Mouse (Mus musculus): ENCODE results near the gene Jsrp1. TPM values are rescaled to one million over a fixed set of nuclear protein-coding genes. Genes with fewer than 3 reads are reported as not detected.

Gene Jsrp1
- polyA plus RNA-seq, 1 experiment from 2014 or later: 0.25 TPM

- H3K27me3 ChIP-seq (replicated peaks; ENCODE audit: insufficient read depth, low read length): no peaks in the 10 kb centered on the region
- H3K4me2 ChIP-seq (replicated peaks; ENCODE audit: low read depth, low read length): no peak overlapping the region
- TF ChIP-seq CTCF (IDR thresholded peaks at IDR 0.05): no peak
- no peak for TF ChIP-seq EP300 (IDR thresholded peaks at IDR 0.05)
- H3K4me1 ChIP-seq (ENCODE audit: insufficient read depth, low read depth, low read length): no peaks in the 10 kb centered on the region
- no peak for ATAC-seq
- H3K27ac ChIP-seq (ENCODE audit: low read length): no peak overlapping the region
- no peak overlapping the region for H3K4me3 ChIP-seq (ENCODE audit: low read depth, low read length)
- no peak for DNase-seq (ENCODE audit: low spot score)
- H3K9me3 ChIP-seq (ENCODE audit: low read length): no peaks in the 10 kb centered on the region
- 86% methylated on average over 6 of the region's 6 CpGs for WGBS
- no peak overlapping the region for H3K9ac ChIP-seq (replicated peaks; ENCODE audit: low read depth)
- peaks cover 26% of the 10 kb centered on the region for H3K36me3 ChIP-seq (ENCODE audit: insufficient read depth, low read length)
Observed at GRCm38 (mm10) chr10:80768365-80768764, 44.9 kb downstream of the Jsrp1 start.

- peaks cover 20% of the 10 kb centered on the region for H3K36me3 ChIP-seq (ENCODE audit: insufficient read depth, low read length)
- H3K4me1 ChIP-seq (ENCODE audit: insufficient read depth, low read depth, low read length): no peaks in the 10 kb centered on the region
- TF ChIP-seq EP300 (IDR thresholded peaks at IDR 0.05): no peak
- no peak for TF ChIP-seq CTCF (IDR thresholded peaks at IDR 0.05)
- WGBS: 51% methylated on average over 10 of the region's 10 CpGs
- H3K4me3 ChIP-seq (ENCODE audit: low read depth, low read length): no peak overlapping the region
- ATAC-seq (peak; percentile 84), DNase-seq (ENCODE audit: low spot score) (peak; percentile 61)
- no peaks in the 10 kb centered on the region for H3K9me3 ChIP-seq (ENCODE audit: low read length)
- H3K27me3 ChIP-seq (replicated peaks; ENCODE audit: insufficient read depth, low read length): no peaks in the 10 kb centered on the region
- no peak overlapping the region for H3K9ac ChIP-seq (replicated peaks; ENCODE audit: low read depth)
- peak overlapping the region; percentile 74 for H3K27ac ChIP-seq (ENCODE audit: low read length)
- H3K4me2 ChIP-seq (replicated peaks; ENCODE audit: low read depth, low read length): no peak overlapping the region
Observed at GRCm38 (mm10) chr10:80766161-80766815, 47.0 kb downstream of the Jsrp1 start.

- Histone ChIP-seq H3K36me3 (ENCODE audit: insufficient read depth, low read length) (peaks cover 15% of the 10 kb centered on the region), H3K4me2 (replicated peaks; ENCODE audit: low read depth, low read length) (no peak overlapping the region), H3K9me3 (ENCODE audit: low read length) (no peaks in the 10 kb centered on the region), H3K27me3 (replicated peaks; ENCODE audit: insufficient read depth, low read length) (no peaks in the 10 kb centered on the region), H3K27ac (ENCODE audit: low read length) (peak overlapping the region; percentile 74), H3K4me1 (ENCODE audit: insufficient read depth, low read depth, low read length) (no peaks in the 10 kb centered on the region), H3K4me3 (ENCODE audit: low read depth, low read length) (no peak overlapping the region), H3K9ac (replicated peaks; ENCODE audit: low read depth) (no peak overlapping the region)
- TF ChIP-seq EP300 (IDR thresholded peaks at IDR 0.05): no peak
- no peak for TF ChIP-seq CTCF (IDR thresholded peaks at IDR 0.05)
- 47% methylated on average over 2 of the region's 2 CpGs for WGBS
- ATAC-seq (peak; percentile 42), DNase-seq (ENCODE audit: low spot score) (no peak)
Observed at GRCm38 (mm10) chr10:80765746-80766145, 47.6 kb downstream of the Jsrp1 start.

GRCm38 (mm10) chr10:80763502-80763901 lies 49.8 kb downstream of the Jsrp1 start:
- Histone ChIP-seq H3K27ac (ENCODE audit: low read length) (no peak overlapping the region), H3K9ac (replicated peaks; ENCODE audit: low read depth) (no peak overlapping the region), H3K4me1 (ENCODE audit: insufficient read depth, low read depth, low read length) (no peaks in the 10 kb centered on the region), H3K4me2 (replicated peaks; ENCODE audit: low read depth, low read length) (no peak overlapping the region), H3K27me3 (replicated peaks; ENCODE audit: insufficient read depth, low read length) (no peaks in the 10 kb centered on the region), H3K36me3 (ENCODE audit: insufficient read depth, low read length) (peaks cover 6% of the 10 kb centered on the region; the same call in 1 of the 2 replicates), H3K9me3 (ENCODE audit: low read length) (no peaks in the 10 kb centered on the region), H3K4me3 (ENCODE audit: low read depth, low read length) (no peak overlapping the region)
- TF ChIP-seq CTCF (IDR thresholded peaks at IDR 0.05) (no peak), EP300 (IDR thresholded peaks at IDR 0.05) (no peak)
- WGBS: 91% methylated on average over 2 of the region's 2 CpGs
- no peak for ATAC-seq
- DNase-seq (ENCODE audit: low spot score): no peak

- TF ChIP-seq EP300 (IDR thresholded peaks at IDR 0.05): no peak
- TF ChIP-seq CTCF (IDR thresholded peaks at IDR 0.05): no peak
- no peak overlapping the region for H3K4me2 ChIP-seq (replicated peaks; ENCODE audit: low read depth, low read length)
- DNase-seq (ENCODE audit: low spot score) (no peak), ATAC-seq (no peak)
- no peak overlapping the region for H3K4me3 ChIP-seq (ENCODE audit: low read depth, low read length)
- H3K4me1 ChIP-seq (ENCODE audit: insufficient read depth, low read depth, low read length): peaks cover 3% of the 10 kb centered on the region; the same call in 1 of the 2 replicates
- H3K27me3 ChIP-seq (replicated peaks; ENCODE audit: insufficient read depth, low read length): no peaks in the 10 kb centered on the region
- H3K9ac ChIP-seq (replicated peaks; ENCODE audit: low read depth): no peak overlapping the region
- H3K36me3 ChIP-seq (ENCODE audit: insufficient read depth, low read length): no peaks in the 10 kb centered on the region
- H3K27ac ChIP-seq (ENCODE audit: low read length): no peak overlapping the region
- H3K9me3 ChIP-seq (ENCODE audit: low read length): no peaks in the 10 kb centered on the region
- 65% methylated on average over 3 of the region's 3 CpGs for WGBS
Observed at GRCm38 (mm10) chr10:80761821-80762220, 51.5 kb downstream of the Jsrp1 start.

GRCm38 (mm10) chr10:80760596-80761524 lies 52.4 kb downstream of the Jsrp1 start:
- 68% methylated on average over 4 of the region's 4 CpGs for WGBS
- no peak overlapping the region for H3K27ac ChIP-seq (ENCODE audit: low read length)
- TF ChIP-seq CTCF (IDR thresholded peaks at IDR 0.05) (no peak), EP300 (IDR thresholded peaks at IDR 0.05) (no peak)
- H3K36me3 ChIP-seq (ENCODE audit: insufficient read depth, low read length): no peaks in the 10 kb centered on the region
- no peak for ATAC-seq
- no peak overlapping the region for H3K4me2 ChIP-seq (replicated peaks; ENCODE audit: low read depth, low read length)
- no peak for DNase-seq (ENCODE audit: low spot score)
- no peak overlapping the region for H3K4me3 ChIP-seq (ENCODE audit: low read depth, low read length)
- H3K9me3 ChIP-seq (ENCODE audit: low read length): no peaks in the 10 kb centered on the region
- H3K27me3 ChIP-seq (replicated peaks; ENCODE audit: insufficient read depth, low read length): no peaks in the 10 kb centered on the region
- no peak overlapping the region for H3K9ac ChIP-seq (replicated peaks; ENCODE audit: low read depth)
- peaks cover 13% of the 10 kb centered on the region for H3K4me1 ChIP-seq (ENCODE audit: insufficient read depth, low read depth, low read length)
